ENCODE assay signal across 10 mouse cellular contexts in genomic region chr16:94307942-94308341, GRCm38 (mm10). TPM values are rescaled to one million over a fixed set of nuclear protein-coding genes. Genes with fewer than 3 reads are reported as not detected.
DNase-seq lines count a peak whose midpoint lies in the region; TF ChIP-seq lines count a peak whose summit lies in the region.
"Had no signal": no experiment of that assay in that cellular context is flagged by ENCODE, and none has a peak within 500 bp of the region (broad histone marks: within the 10 kb centered on the region; RNA-seq: fewer than 3 reads in every experiment).

No protein-coding gene starts in this region.

- TF ChIP-seq CTCF in gastrocnemius, adult 2 months (IDR thresholded peaks at IDR 0.05), result no peak

- peak overlapping the region; percentile 7; the same call in 1 of the 2 replicates for H3K4me3 ChIP-seq in gastrocnemius, adult 2 months

- H3K27ac ChIP-seq in gastrocnemius, adult 2 months, result peak overlapping the region; percentile 43

- intact Hi-C loops in gastrocnemius, adult 2 months (cut with DNase I), result no loop called here
- intact Hi-C loops in gastrocnemius, postnatal 36 days (cut with DNase I), result no loop called here
- intact Hi-C loops in left cerebral cortex, postnatal 4 days (cut with DNase I), result no loop called here

- no peak for DNase-seq in gastrocnemius, adult 2 months
- no peak for DNase-seq in gastrocnemius, postnatal 36 days
- peak; percentile 61 for DNase-seq in Muller cell, postnatal 12 days (ENCODE audit: inconsistent ontology term)
- DNase-seq in fibroblast of lung, adult 2 months (ENCODE audit: low read depth), result peak; percentile 80
- DNase-seq in mesoderm, embryonic 11.5 days (ENCODE audit: low read depth, low spot score), result peak; percentile 80
- DNase-seq in heart, adult 18-20 months, result no peak
- no peak for DNase-seq in left cerebral cortex, postnatal 4 days
- DNase-seq in cerebellum, adult 11-12 months, result no peak
- DNase-seq: kidney, adult 11 months; lung, postnatal 36 days had no signal

RNA-seq across cellular contexts. Expression of gene Hlcs, which starts 5.4 kb away (rescaled TPM):
- total RNA-seq in gastrocnemius, adult 2 months (2021), result 10 to 100 TPM in 1 of 2 experiments, 1 to 10 TPM in 1; 7.5 to 10.3 TPM
- total RNA-seq in gastrocnemius, postnatal 36 days (2021), result 1 to 10 TPM; 6.5 to 6.8 TPM
- total RNA-seq in heart, adult 18-20 months (2021), result 1 to 10 TPM; 7.3 to 9.1 TPM
- 10 to 100 TPM; 11.7 to 11.8 TPM for total RNA-seq in left cerebral cortex, postnatal 4 days (2021)

RNA-seq across cellular contexts. Expression of gene Ripply3, which starts 20.3 kb away (rescaled TPM):
- total RNA-seq in gastrocnemius, adult 2 months (2021), result 1 to 10 TPM in 1 of 2 experiments, under 1 TPM in 1; 0.59 to 1.0 TPM
- total RNA-seq in gastrocnemius, postnatal 36 days (2021), result under 1 TPM; 0.61 to 0.81 TPM
- 1 to 10 TPM; 3.7 to 4.0 TPM for total RNA-seq in heart, adult 18-20 months (2021)
- total RNA-seq in left cerebral cortex, postnatal 4 days (2021), result under 1 TPM; 0.32 to 0.60 TPM

Comparison
In these comparisons a context has a peak if more than half of its experiments do, and no peak if none do; other contexts are left out.
1. DNase-seq: peak in Muller cell, postnatal 12 days (single experiment), fibroblast of lung, adult 2 months (single experiment) and mesoderm, embryonic 11.5 days (single experiment); none in gastrocnemius, adult 2 months (single experiment), gastrocnemius, postnatal 36 days (0 of 2), heart, adult 18-20 months (0 of 2), left cerebral cortex, postnatal 4 days (single experiment) and cerebellum, adult 11-12 months (single experiment).